Mouse (Mus musculus) stomach, postnatal 0 days (tissue): ENCODE data around the gene Nos1. TPM values are rescaled to one million over a fixed set of nuclear protein-coding genes. Genes with fewer than 3 reads are reported as not detected.

Source experiments
- ATAC-seq: fragments of 200-750 bp; cut with Nextera tagmentation; 2 replicates; pipeline ENCODE4 v1.8.0; 2017; ENCODE audit not compliant: low FRiP score, low TSS enrichment
- DNase-seq: peaks from one replicate; pipeline ENCODE4 v3.0.0-alpha.2; 2016; ENCODE audit warnings: low spot score
- H3K27ac ChIP-seq: fragments of 300-500 bp; sonication (generic); replicated peaks from 2 replicates; pipeline ENCODE4 v1.5.1; 2014; ENCODE audit warnings: mild to moderate bottlenecking, control low read depth
- H3K27me3 ChIP-seq: fragments of 300-500 bp; sonication (generic); 2 replicates; pipeline ENCODE4 v1.6.1; 2014; ENCODE audit warnings: low read length; ENCODE audit not compliant: control insufficient read depth, insufficient read depth
- H3K36me3 ChIP-seq: fragments of 300-500 bp; sonication (generic); 2 replicates; pipeline ENCODE4 v1.6.1; 2014; ENCODE audit warnings: low read length, mixed read lengths; ENCODE audit not compliant: control insufficient read depth, insufficient read depth
- H3K4me1 ChIP-seq: fragments of 300-500 bp; sonication (generic); replicated peaks from 2 replicates; pipeline ENCODE4 v1.6.1; 2014; ENCODE audit warnings: antibody characterized with exemption; ENCODE audit not compliant: control insufficient read depth, insufficient read depth
- H3K4me2 ChIP-seq: fragments of 300-500 bp; sonication (generic); replicated peaks from 2 replicates; pipeline ENCODE4 v1.6.1; 2014; ENCODE audit warnings: low read depth, mild to moderate bottlenecking, control low read depth, moderate library complexity
- H3K4me3 ChIP-seq: fragments of 300-500 bp; sonication (generic); 2 replicates; pipeline ENCODE4 v1.5.1; 2014; ENCODE audit warnings: low read depth, low read length, control low read depth
- H3K9ac ChIP-seq: fragments of 300-500 bp; sonication (generic); 2 replicates; pipeline ENCODE4 v1.6.1; 2014; ENCODE audit warnings: mild to moderate bottlenecking, low read length, control low read depth, mixed read lengths
- H3K9me3 ChIP-seq: fragments of 300-500 bp; sonication (generic); 2 replicates; pipeline ENCODE4 v1.6.1; 2016; ENCODE audit warnings: low read length; ENCODE audit not compliant: control insufficient read depth
- CTCF ChIP-seq: IDR thresholded peaks from 2 replicates; pipeline ENCODE4 v1.5.1; 2016; ENCODE audit warnings: antibody characterized with exemption, low read depth, mild to moderate bottlenecking, moderate library complexity
- EP300 ChIP-seq: optimal IDR thresholded peaks from 2 replicates; pipeline ENCODE3; 2016; ENCODE audit warnings: antibody characterized with exemption
- WGBS: fragments of 180-500 bp; shearing (Covaris S2); extraction: QIAGEN DNeasy Blood & Tissue Kit; methylation state at CpG from one replicate; pipeline ENCODE4 v1.1.7; 2014; 5-methylcytosine and 5-hydroxymethylcytosine counted together
- polyA plus RNA-seq: library from polyadenylated mRNA; unstranded; fragments of >200 nt; fragmentation: Nextera tagmentation; extraction: Ambion mirVana; gene quantifications from 2 replicates; pipeline ENCODE4 v1.2.1, GENCODE M21; 2015

Nos1 gene
- polyA plus RNA-seq, 1 experiment from 2014 or later = 1.2 TPM

DNA sequence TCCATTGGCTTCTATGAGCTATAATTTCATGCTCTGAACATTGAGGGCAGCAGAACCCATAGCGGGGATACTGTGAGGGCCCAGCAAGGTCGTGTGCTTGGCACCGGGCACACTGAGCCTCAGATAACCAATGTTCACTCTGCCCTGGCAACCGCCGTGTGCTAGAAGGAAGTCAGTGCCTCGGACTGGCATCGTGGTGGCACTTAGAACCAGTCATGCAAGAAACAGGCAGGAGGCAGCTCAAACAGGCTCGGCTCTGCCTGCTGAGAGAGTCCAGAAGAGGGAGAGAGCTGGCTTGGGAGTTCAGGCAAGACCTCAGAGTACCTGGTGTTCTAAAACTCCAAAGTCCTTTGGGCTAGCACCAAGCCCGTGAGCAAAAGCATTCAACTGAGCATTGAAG, 16.3 kb upstream of the Nos1 start:
- H3K27me3 ChIP-seq = no peaks in the 10 kb centered on the region
- WGBS = 81% methylated on average over 9 of the region's 9 CpGs
- ATAC-seq (no peak), DNase-seq (no peak)
- no peaks in the 10 kb centered on the region for H3K36me3 ChIP-seq
- H3K9me3 ChIP-seq = no peaks in the 10 kb centered on the region
- no peak for TF ChIP-seq CTCF
- TF ChIP-seq EP300 = no peak
- no peak overlapping the region for H3K27ac ChIP-seq
- H3K4me1 ChIP-seq = no peaks in the 10 kb centered on the region
- H3K4me2 ChIP-seq = no peak overlapping the region
- no peak overlapping the region for H3K4me3 ChIP-seq
- no peak overlapping the region for H3K9ac ChIP-seq

GRCm38 (mm10) chr5:117779175-117779574, 1.7 kb upstream of the Nos1 start:
- H3K9me3 ChIP-seq = no peaks in the 10 kb centered on the region
- TF ChIP-seq EP300 (no peak), CTCF (no peak)

GRCm38 (mm10) chr5:117781178-117781577, 346 bp downstream of the Nos1 start:
- TF ChIP-seq EP300 = no peak
- no peak for TF ChIP-seq CTCF
- DNase-seq (no peak), ATAC-seq (peak; percentile 48; the same call in 1 of the 2 replicates)
- Histone ChIP-seq H3K36me3 (no peaks in the 10 kb centered on the region), H3K27ac (no peak overlapping the region), H3K9me3 (no peaks in the 10 kb centered on the region), H3K4me1 (no peaks in the 10 kb centered on the region), H3K27me3 (no peaks in the 10 kb centered on the region), H3K4me3 (no peak overlapping the region), H3K9ac (no peak overlapping the region), H3K4me2 (no peak overlapping the region)
- WGBS = 69% methylated on average over 6 of the region's 6 CpGs

More at GRCm38 (mm10) chr5:117779175-117779574, 1.7 kb upstream of the Nos1 start:
- no peak overlapping the region for H3K9ac ChIP-seq
- no peaks in the 10 kb centered on the region for H3K27me3 ChIP-seq
- H3K36me3 ChIP-seq = no peaks in the 10 kb centered on the region
- DNase-seq (no peak), ATAC-seq (no peak)
- no peak overlapping the region for H3K4me3 ChIP-seq
- WGBS = 46% methylated on average over 11 of the region's 11 CpGs
- no peak overlapping the region for H3K4me2 ChIP-seq
- H3K4me1 ChIP-seq = no peaks in the 10 kb centered on the region
- H3K27ac ChIP-seq = no peak overlapping the region

- Histone ChIP-seq H3K9ac (no peak overlapping the region), H3K9me3 (no peaks in the 10 kb centered on the region), H3K4me2 (no peak overlapping the region), H3K4me1 (no peaks in the 10 kb centered on the region), H3K27me3 (no peaks in the 10 kb centered on the region), H3K36me3 (no peaks in the 10 kb centered on the region), H3K27ac (no peak overlapping the region), H3K4me3 (no peak overlapping the region)
- 27% methylated on average over 6 of the region's 6 CpGs for WGBS
- no peak for DNase-seq
- TF ChIP-seq CTCF (no peak), EP300 (no peak)
- ATAC-seq = no peak
Observed at GRCm38 (mm10) chr5:117790071-117790470, 9.2 kb downstream of the Nos1 start.

DNA sequence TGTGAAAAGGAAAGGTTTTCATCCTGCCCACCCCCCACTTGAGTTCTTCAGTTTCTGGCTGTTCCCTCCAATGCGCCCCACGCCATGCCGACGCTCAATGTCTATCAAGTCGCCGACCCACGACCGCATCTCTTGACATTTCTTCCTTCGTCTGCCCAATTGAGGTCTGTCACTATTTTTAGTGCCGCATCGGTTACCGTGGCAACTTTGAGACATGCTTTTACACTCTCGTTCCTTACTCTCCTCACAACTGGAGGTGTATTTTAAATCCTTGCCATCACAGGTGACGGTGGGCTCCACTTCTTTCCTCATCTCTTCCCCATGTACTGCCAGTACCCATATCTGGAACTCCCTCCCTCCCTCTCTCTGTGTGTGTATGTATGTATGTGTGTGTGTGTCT, 11.0 kb downstream of the Nos1 start:
- H3K4me3 ChIP-seq = no peak overlapping the region
- 93% methylated on average over 14 of the region's 14 CpGs for WGBS
- no peaks in the 10 kb centered on the region for H3K36me3 ChIP-seq
- H3K27ac ChIP-seq = no peak overlapping the region
- DNase-seq (no peak), ATAC-seq (no peak)
- H3K9me3 ChIP-seq = no peaks in the 10 kb centered on the region
- H3K27me3 ChIP-seq = no peaks in the 10 kb centered on the region
- no peak overlapping the region for H3K4me2 ChIP-seq
- no peak for TF ChIP-seq EP300
- H3K4me1 ChIP-seq = no peaks in the 10 kb centered on the region
- no peak overlapping the region for H3K9ac ChIP-seq

DNA sequence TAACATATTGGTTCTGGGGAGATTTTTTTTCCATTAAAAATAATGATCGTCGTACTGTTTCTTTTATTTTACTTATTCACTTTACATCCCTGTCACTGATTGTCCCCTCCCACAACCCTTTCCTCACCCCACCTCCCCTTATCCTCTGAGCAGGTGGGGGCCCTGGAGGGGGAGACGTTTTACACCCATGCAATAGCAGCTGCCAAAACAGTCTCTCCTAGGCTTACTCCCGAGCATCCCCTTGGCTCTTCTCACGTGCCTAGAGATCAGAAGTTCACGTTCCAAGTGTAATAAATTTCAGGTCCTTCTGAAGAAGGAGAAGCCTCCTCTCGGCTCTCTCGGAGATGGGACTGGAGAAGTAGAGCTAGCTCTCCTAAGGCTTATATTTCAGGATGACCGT, 20.0 kb downstream of the Nos1 start:
- H3K36me3 ChIP-seq = no peaks in the 10 kb centered on the region
- WGBS = 57% methylated on average over 9 of the region's 9 CpGs

More for the DNA sequence above, 20.0 kb downstream of the Nos1 start:
- no peak overlapping the region for H3K9ac ChIP-seq
- no peak for TF ChIP-seq EP300
- no peak for TF ChIP-seq CTCF
- H3K4me1 ChIP-seq = no peaks in the 10 kb centered on the region
- ATAC-seq (no peak), DNase-seq (no peak)
- H3K27ac ChIP-seq = no peak overlapping the region
- H3K4me2 ChIP-seq = no peak overlapping the region
- no peaks in the 10 kb centered on the region for H3K27me3 ChIP-seq
- H3K9me3 ChIP-seq = no peaks in the 10 kb centered on the region
- no peak overlapping the region for H3K4me3 ChIP-seq
